Mouse (Mus musculus): ENCODE results near the gene Mepce.

DNA sequence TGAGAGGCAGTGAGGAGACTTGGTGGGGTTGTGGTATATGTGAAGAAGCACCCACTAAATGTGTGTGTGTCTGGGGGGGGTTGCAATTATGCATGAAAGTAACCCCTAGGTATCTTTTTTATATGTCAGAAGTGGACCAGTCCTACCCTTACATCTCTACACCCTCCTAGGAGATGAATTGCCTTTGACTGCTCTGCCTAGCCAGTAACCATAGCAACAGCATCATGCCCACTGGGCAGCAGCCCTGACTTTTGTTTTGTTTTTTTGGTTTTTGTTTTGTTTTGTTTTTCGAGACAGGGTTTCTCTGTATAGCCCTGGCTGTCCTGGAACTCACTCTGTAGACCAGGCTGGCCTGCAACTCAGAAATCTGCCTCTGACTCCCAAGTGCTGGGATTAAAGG lies 19.0 kb downstream of the Mepce start:
- no peak for TF ChIP-seq POLR2A (IDR thresholded peaks at IDR 0.05; ENCODE audit: borderline replicate concordance, low read depth, low read length)
- no peak for TF ChIP-seq CTCF (IDR thresholded peaks at IDR 0.05; ENCODE audit: low read depth, low read length)
